25 mouse cellular contexts compared by ENCODE assay signal in genomic region chr1:153820216-153820615, GRCm38 (mm10). TPM values are rescaled to one million over a fixed set of nuclear protein-coding genes. Genes with fewer than 3 reads are reported as not detected.
"Had no signal": no experiment of that assay in that cellular context is flagged by ENCODE, and none has a peak within 500 bp of the region (broad histone marks: within the 10 kb centered on the region; RNA-seq: fewer than 3 reads in every experiment).

No protein-coding gene starts in this region.

- H3K4me1 ChIP-seq: limb, embryonic 12.5 days; liver, embryonic 13.5 days; lung, embryonic 15.5 days; megakaryocyte, embryonic 14.5 days; neural tube, embryonic 12.5 days; stomach, embryonic 15.5 days had no signal

- ATAC-seq: liver, postnatal 0 days had no signal

- H3K36me3 ChIP-seq: limb, embryonic 12.5 days; liver, embryonic 13.5 days; lung, embryonic 15.5 days; neural tube, embryonic 12.5 days; stomach, embryonic 15.5 days had no signal

- H3K9ac ChIP-seq: limb, embryonic 12.5 days; liver, embryonic 13.5 days; liver, postnatal 0 days; lung, embryonic 15.5 days; neural tube, embryonic 12.5 days; stomach, embryonic 15.5 days had no signal

- H3K4me2 ChIP-seq: limb, embryonic 12.5 days; liver, embryonic 13.5 days; lung, embryonic 15.5 days; midbrain, embryonic 11.5 days; neural tube, embryonic 12.5 days; stomach, embryonic 15.5 days had no signal

- H3K4me3 ChIP-seq: limb, embryonic 12.5 days; liver, embryonic 13.5 days; lung, embryonic 15.5 days; megakaryocyte, embryonic 14.5 days; neural tube, embryonic 12.5 days; stomach, embryonic 15.5 days had no signal

- DNase-seq: kidney, adult 8-10 months; kidney, postnatal 25 days; liver; liver, embryonic 13.5 days; liver, postnatal 0 days; lung, postnatal 14 days; right cerebral cortex, postnatal 14 days; thymus, adult 2 months; thymus, postnatal 25 days had no signal

- H3K27ac ChIP-seq: limb, embryonic 12.5 days; liver, embryonic 13.5 days; lung, embryonic 15.5 days; macrophage; neural tube, embryonic 12.5 days; stomach, embryonic 15.5 days had no signal

- H3K27me3 ChIP-seq: limb, embryonic 12.5 days; liver, embryonic 13.5 days; lung, embryonic 15.5 days; neural tube, embryonic 12.5 days; stomach, embryonic 15.5 days had no signal

- H3K9me3 ChIP-seq: limb, embryonic 12.5 days; lung, embryonic 15.5 days; stomach, embryonic 15.5 days had no signal

RNA-seq across cellular contexts. Expression of gene Rgsl1, which starts 23.7 kb away (rescaled TPM):
- total RNA-seq: monocyte, adult 5-6 weeks; neutrophil, adult 5-6 weeks had no signal
- polyA plus RNA-seq: kidney, embryonic 16.5 days; limb, embryonic 12.5 days; liver, embryonic 13.5 days; liver, postnatal 0 days; lung, embryonic 15.5 days; midbrain, embryonic 11.5 days; spleen, adult 2 months had no signal

RNA-seq across cellular contexts. Expression of gene Teddm1b, which starts 53.9 kb away (rescaled TPM):
- total RNA-seq: layer of hippocampus, postnatal 25 days; left cerebral cortex, adult 8-10 months; left cerebral cortex, postnatal 25 days; monocyte, adult 5-6 weeks; neutrophil, adult 5-6 weeks had no signal
- polyA plus RNA-seq: macrophage; spleen, adult 2 months; testis, adult 2 months; urinary bladder, adult 2 months had no signal
